Mouse (Mus musculus) NIH3T3 (cell line): ENCODE data around the gene Qpctl.

ENCODE experiments used
- DNase-seq: peaks from one replicate; pipeline ENCODE4 v3.0.0-alpha.2; 2012; ENCODE audit warnings: low read depth

Qpctl gene

DNA sequence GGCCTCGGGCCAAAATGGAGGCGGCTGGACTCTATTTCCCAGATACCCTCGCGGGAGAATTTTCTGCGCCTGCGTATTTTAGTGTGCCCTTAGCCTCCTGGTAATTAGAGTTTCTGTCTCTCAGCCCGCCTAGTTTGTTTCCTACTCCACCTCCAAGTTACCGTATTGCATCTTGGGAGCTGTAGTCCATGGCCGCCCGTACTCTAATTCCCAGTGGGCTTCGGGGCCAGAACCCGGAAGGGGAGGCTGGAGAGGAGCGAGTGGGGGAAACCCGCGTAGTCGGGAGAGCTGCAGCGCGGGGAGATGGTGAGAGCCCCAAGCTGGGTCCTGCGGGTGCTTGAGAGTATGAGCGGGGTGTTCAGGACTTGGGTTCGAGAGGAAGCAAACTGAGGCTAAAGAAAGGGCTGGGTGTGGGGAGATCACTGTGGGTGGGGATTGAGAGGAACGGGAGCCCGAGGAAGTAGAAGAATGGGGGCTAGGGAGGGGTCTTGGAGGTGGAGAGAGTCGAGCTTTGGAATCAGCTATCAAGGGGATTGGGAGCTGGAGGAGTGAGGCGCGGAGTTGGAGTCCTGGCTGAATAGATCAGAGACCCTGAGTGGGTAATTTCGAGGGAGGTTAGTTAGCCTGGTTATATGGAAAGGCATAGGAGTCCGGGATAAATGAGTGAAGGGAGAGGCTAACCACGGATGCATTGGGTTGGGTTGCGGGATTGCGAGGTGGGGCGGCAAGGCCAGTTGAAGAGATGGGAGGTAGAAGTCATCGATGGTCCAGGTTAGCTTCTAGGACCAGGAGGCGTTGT is 29.3 kb downstream of the Qpctl start, which contains the start of gene Fbxo46:
TSS of gene Fbxo46 (plus strand) at position 229 of the 799 bp plus-strand sequence.
- peak; percentile 97 for DNase-seq

DNA sequence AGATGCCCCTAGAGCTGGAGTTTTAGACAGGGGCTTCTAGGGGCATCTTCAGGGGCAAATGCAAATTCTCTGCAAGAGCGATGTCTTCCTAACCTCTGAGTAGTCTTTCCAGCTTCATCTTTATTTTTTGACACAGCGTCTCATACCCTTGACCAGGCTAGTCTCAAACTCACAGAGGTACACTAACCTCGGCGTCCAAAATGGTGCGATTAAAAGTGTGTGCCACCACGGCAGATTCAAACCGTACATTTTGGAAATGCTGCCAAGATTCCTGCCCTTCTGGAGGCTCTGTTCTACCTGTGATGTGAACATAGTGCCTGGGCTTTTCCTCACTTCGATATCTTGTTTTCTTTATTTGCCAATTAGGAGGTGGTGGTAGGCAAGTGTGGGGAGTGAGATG is 30.0 kb downstream of the Qpctl start:
- no peak for DNase-seq

DNA sequence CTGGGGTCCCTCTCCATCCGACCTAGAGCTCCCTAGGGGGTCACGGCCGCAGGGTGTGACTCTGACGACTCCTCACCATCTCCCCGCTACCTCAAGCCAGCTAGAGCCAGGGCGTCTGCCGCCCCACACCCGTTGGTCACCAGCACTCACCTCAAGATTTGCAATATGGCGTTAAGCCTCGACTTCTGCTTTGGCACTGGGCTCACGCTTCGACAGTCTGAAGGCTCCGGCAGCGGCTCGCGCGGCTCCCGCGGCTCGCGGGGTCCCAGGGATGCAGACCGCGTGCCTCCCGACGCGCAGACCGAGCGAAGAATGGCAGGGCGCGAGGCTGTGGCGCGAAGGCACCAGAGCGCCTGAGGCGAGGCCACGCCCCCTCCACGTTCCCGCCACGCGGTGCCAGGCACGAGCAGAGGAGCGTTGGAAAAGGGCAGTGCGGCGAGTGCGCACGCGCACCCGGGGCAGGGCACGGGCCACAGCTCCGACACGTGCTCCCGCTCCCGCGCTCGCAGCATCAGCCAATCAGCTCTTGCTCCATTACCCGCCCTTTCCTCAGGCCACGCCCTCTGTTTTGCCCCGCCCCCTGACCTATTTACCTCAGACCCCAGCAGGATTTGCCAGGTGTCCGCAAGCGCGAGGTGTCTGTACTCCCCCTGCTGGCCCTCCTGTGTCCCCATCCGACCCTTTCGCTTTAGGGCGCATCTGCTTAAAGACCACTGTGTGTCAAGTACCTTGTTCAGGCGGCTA is 30.9 kb downstream of the Qpctl start, which contains the start of gene Gm4969:
TSS of gene Gm4969 (minus strand) at position 341 of the 744 bp plus-strand sequence.
- no peak for DNase-seq

DNA sequence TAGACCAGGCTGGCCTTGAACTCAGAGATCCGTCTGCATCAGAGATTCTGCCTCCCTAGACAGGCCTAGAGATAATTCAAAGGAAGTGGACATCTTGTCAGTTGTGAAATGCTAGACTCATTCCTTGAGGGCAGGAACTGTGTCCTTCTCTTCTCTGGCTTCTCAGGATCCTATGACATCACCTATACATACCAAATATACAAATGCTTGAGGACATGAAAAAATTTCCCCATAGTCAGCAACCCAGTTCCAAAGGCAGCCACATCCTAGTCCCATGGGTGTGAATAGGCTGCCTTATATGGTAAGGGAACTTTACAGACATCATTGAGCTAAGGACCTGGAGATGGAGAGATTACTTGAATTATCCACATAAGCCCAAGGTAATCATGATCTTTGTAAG is 39.5 kb downstream of the Qpctl start:
- DNase-seq, result no peak

DNA sequence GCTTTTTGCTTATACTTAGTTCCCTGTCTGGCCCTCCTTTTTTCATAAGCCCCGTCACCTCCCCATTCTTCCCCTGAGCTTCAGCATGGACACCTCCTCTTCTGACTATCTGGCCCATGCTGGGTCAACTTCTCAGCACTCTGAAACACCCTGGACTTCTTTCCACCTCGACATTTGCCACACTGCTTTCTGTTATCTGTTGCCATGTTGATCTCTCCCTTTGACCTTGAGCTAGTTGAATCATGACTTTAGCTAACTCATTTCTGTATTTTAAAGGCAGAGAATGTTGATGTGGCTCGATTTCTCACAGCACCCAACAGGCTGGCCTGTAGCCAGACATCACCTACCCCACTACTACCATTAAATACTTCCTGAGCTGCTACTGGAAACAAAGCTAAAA is 41.7 kb downstream of the Qpctl start:
- DNase-seq, result no peak

DNA sequence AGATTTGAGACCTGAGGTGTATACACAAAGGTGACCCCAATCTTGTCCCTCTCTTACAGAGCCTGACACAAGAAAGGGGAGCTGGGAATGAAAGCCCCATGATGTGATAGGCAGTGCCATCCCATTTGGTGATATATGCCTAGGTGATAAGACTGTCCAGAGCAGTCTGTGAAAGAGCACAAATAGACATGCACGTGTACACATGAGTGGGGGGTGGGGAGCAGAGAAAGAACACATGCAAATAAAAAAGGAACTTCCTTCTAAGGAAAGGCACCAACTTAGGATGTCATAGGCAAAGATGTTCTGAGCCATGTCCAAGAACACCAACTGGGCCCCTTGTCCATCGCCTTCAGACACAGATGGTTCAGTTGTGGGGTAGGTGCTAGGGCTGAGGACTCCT is 44.6 kb downstream of the Qpctl start:
- no peak for DNase-seq

DNA sequence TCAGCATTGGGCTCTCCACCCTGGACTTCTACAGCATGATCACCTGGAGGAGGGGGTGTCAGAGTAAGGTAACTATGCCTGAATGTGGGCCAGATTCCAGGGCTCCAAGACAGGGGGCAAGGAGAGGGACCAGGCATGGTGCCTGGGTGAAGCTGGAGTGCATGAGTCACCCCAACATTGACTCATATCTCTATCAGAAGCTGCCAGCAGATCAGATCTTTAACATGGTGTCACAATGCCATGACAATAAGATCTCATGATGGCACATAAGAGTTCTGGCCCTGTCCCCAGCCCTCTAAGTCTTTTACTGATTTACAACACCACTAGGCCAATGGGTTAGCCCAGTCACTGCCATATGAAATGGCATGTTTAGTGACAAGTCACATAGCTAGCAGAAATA is 45.4 kb downstream of the Qpctl start:
- peak; percentile 30 for DNase-seq

DNA sequence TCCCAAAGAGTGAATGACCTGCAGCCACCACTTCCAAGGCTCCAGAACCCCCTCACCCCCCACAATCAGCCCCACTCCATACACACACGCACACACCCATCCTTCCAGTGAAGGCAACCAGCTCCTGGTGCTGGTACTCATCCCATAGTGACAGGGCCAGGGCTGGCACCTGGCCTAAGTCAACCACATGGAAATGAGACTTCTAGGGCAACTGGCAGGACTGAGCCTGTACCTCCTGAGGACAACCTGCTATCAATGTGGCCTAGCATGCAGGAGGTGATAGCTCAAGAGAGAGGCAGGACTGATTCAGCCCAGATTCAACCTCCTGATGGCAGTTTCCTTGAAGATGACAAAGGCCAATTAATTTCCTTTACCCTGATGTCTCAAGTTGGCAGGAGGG is 48.8 kb downstream of the Qpctl start:
- DNase-seq, result no peak

DNA sequence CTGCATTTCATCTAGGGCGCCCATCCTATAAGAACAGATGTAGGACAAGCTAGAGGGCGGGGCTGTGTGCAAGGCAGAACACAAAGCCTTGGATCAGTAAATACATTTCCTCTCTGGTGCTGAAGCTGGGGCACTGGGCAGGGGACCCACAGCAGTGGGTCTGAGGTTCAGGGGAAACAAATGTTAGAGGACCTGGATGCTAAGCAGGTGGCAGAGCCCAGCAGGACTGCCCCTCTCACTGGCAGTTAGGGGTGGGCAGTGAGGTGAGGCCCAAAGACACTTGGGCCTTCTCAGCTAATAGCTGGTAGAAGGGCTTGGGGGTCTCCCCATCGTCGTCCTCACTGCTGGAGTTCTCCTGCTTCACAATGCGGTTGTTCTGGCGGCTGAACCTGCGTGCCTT is 50.3 kb downstream of the Qpctl start:
- no peak for DNase-seq

DNA sequence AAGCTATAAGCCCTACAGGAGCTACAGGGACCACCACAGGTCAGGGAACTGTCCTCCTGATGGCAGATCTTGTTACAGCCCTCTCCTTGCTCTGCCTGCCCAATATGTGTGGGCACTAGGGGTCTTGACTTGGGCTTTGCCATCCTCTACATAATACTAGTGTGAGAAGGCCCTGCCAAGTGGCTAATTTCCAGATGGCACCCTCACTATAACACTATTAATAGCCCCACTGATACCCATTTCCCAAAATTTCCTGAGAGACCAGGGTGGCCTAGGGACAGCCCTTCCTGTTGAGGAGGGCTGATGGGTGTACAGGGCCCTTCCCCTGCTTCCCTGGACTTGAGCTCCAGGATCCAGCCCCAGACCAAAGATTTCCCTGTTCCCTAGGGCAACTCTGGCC is 51.2 kb downstream of the Qpctl start:
- DNase-seq, result no peak

DNA sequence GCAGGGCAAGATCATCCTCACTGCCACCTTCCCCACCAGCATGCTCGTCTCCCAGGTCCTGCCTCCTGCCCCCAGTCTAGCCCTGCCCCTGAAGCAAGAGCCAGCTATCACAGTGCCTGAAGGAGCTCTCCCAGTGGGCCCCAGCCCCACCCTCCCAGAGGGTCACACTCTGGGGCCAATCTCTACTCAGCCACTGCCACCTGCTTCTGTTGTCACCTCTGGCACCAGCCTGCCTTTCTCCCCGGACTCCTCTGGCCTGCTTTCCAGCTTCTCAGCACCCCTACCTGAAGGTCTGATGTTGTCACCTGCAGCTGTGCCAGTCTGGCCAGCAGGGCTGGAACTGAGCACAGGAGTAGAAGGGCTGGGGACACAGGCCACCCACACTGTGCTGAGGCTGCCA is 51.9 kb downstream of the Qpctl start:
- no peak for DNase-seq

DNA sequence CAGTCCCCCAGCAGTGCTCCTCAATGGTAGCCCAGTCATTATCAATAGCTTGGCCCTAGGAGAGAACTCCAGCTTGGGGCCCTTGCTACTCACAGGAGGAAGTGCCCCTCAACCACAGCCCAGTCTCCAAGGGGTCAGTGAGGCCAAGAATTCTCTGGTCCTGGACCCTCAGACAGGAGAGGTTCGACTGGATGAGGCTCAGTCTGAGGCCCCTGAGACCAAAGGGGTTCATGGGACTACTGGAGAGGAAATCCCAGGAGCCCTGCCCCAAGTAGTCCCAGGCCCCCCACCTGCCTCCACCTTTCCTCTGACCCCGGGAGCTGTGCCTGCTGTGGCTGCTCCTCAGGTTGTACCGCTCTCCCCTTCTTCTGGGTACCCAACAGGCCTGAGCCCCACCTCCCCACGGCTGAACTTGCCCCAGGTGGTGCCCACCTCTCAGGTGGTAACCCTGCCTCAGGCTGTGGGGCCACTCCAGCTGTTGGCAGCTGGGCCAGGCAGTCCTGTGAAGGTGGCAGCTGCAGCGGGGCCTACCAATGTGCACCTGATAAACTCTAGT is 52.6 kb downstream of the Qpctl start:
- DNase-seq, result no peak

DNA sequence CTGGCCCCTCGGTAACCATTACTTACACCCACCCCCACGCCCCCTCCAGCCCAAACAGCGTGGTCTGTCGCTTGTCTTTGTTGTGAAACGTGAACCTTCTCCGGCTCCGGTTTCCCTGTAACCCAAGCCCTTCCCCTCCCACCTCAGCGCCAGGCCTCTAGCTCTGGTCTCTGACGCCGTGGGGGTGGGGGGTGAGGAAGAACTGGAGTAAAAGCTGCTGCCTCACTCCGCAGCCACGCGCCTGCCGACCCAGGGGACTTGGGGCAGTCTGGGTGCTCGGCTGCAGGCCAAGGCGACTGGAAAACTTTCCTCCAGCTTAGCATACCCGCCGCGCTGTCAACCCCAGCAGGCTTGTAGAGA is 53.4 kb downstream of the Qpctl start:
- DNase-seq, result peak; percentile 91

DNA sequence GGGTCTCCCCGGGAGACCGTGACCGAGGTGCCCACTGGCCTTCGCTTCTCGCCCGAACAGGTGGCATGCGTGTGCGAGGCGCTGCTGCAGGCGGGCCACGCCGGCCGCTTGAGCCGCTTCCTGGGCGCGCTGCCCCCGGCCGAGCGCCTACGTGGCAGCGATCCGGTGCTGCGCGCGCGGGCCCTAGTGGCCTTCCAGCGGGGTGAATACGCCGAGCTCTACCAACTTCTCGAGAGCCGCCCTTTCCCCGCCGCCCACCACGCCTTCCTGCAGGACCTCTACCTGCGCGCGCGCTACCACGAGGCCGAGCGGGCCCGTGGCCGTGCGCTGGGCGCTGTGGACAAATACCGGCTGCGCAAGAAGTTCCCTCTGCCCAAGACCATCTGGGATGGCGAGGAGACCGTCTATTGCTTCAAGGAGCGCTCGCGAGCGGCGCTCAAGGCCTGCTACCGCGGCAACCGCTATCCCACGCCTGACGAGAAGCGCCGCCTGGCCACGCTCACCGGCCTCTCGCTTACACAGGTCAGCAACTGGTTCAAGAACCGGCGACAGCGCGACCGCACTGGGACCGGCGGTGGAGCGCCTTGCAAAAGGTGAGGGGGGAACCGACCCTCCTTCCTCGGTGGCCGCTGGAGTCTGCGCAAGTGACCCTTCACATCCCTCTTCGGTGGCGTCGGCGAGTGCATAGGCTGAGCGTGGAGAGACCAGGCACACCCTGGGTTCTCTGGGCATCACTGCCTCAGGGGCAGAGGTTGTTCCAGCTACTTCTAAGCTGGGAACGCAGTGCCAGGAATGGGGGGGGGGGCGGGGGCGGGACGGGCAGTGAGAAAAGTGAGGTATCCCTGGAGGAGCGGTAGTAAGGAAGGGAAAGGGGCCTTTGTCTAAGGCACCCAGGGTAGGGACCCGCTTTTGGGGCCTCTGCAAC is 54.0 kb downstream of the Qpctl start:
- DNase-seq, result peak; percentile 74

DNA sequence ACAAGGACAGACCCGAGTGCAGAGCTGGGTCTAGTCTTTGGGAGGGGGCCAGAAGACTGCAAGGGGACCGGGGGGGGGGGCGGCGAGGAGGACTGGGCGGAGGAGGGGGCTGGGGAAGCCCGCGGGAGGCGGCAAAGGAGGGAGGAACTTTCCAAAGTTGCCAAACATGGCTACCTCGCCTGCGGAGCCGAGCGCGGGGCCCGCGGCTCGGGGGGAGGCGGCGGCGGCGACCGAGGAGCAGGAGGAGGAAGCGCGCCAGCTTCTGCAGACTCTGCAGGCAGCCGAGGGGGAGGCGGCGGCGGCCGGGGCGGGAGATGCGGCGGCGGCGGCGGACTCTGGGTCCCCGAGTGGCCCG is 54.6 kb downstream of the Qpctl start, which contains the start of gene Six5:
TSS of gene Six5 (plus strand) at position 124 of the 355 bp plus-strand sequence.
- peak; percentile 72 for DNase-seq

DNA sequence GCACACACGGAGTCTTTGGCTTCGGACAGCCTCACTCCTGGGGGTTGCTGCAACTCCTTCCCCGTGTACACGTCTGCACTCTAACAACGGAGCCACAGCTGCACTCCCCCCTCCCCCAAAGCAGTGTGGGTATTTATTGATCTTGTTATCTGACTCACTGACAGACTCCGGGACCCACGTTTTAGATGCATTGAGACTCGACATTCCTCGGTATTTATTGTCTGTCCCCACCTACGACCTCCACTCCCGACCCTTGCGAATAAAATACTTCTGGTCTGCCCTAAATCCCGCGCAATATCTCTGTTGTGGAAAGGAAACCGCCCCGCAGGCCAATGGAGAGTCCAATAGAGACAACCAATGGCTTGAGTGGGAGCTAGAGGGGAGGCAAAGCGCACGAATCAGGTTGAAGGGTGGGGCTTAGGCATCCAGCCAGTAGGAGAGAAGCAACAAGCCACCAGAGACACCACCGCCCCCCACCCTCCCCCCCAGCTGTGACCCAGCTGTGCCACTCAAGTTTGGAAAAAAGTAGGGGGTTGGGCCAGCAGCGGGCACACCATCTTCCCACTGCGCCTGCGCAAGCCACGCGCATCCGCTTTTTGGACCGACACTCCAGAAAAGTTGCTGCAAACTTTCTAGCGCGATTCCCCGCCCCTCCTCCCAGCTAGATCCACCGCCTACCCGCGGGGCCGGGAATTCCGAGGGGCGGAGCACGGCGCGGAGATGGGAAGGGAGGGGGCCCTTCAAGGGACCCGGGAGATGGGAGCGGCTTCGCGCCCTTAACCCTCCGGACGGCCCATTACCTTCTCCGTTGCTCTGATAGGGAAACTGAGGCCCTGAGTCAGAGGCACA is 55.3 kb downstream of the Qpctl start:
- peak; percentile 100 for DNase-seq

DNA sequence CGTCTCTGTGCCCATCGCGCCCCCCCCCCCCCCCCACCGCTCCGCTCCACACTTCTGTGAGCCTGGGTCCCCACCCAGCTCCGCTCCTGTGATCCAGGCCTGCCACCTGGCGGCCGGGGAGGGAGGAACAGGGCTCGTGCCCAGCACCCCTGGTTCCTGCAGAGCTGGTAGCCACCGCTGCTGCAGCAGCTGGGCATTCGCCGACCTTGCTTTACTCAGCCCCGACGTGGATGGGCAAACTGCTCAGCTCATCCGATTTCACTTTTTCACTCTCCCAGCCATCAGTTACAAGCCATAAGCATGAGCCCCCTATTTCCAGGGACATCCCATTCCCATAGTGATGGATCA is 55.9 kb downstream of the Qpctl start:
- DNase-seq, result peak; percentile 92

DNA sequence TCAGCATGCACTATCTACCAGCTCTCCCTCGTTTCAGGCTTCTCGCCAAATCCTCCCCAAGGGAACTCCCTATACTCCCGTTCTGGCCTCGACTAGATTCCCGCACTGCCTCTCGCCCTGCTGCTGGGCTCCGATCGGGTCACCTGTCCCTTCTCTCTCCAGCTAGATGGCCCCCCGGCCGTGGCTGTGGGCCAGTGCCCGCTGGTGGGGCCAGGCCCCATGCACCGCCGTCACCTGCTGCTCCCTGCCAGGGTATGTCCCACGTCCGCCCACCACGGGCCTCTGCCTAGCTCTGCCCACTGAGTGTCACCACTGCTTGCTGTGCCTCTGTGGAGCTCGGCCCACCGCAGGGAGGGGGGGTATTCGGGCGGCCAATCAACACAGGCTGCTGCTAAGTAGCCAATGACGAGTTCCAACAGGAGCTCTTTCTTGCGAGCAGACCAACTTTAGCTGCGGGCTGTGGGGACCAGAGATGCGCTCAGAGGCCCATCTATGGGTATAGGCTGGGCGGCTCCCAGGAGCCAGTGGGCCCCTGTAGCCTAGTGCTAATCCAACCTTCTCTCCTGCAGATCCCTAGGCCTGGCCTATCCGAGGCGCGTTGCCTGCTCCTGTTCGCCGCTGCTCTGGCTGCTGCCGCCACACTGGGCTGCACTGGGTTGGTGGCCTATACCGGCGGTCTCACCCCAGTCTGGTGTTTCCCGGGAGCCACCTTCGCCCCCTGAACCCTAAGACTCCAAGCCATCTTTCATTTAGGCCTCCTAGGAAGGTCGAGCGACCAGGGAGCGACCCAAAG is 56.5 kb downstream of the Qpctl start:
- DNase-seq, result peak; percentile 47

DNA sequence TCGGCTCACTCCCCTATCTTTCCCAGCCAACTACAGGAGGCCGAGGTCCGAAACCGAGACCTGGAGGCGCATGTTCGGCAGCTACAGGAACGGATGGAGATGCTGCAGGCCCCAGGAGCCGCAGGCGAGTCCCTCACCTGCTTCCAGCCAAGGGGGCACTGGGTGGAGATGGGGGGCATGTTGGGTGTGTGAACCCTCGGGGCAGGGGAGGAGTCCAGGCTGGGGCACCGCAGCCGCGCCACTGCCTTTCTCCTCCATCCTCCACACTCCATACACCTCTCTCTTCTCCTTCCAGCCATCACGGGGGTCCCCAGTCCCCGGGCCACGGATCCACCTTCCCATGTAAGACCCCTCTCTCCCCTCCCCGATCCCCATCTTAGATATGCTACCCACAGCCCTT is 57.2 kb downstream of the Qpctl start:
- DNase-seq, result no peak
